Mouse (Mus musculus): Measurements from ENCODE around the gene Gm4187. TPM values are rescaled to one million over a fixed set of nuclear protein-coding genes. Genes with fewer than 3 reads are reported as not detected.
"Not testable (repeated sequence)": the region's sequence is repeated elsewhere in the genome, so short reads cannot be mapped to it uniquely, and the experiment has no call there.

Gm4187 gene
- polyA plus RNA-seq (2014; fragmentation: Nextera tagmentation; extraction: Ambion mirVana): not detected in 2 replicates

DNA sequence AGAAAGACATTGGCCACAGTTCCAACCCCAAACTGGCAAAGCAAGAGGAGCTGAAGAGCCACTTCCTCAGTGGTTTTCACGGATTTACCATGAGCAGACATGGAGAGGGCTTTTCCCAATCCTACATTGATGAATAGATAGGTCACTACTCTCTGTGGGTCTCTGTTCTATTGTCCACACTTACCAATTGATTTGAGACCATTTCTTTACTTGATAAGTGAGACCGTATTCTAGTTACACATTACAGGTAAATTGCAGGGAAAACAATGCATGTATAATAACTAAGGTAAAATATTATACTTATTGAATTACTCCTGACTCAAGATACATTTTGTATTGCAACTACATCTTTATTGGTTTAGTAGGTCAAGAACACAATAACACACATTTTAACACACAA is at the start of gene Gm4187:
Gm4187 (minus strand) TSS at position 101 of the 400 bp plus-strand sequence.
- no CpG with 5 or more reads among the region's 2 CpGs for WGBS
- not testable (repeated sequence) for H3K9me3 ChIP-seq (ENCODE audit: control insufficient read depth, low read length); H3K27me3 ChIP-seq (replicated peaks; ENCODE audit: control insufficient read depth, insufficient read depth, low read length); H3K4me2 ChIP-seq (ENCODE audit: low read length); H3K9ac ChIP-seq (ENCODE audit: low read length); DNase-seq (ENCODE audit: low spot score); H3K27ac ChIP-seq (ENCODE audit: low read depth); H3K36me3 ChIP-seq (ENCODE audit: control insufficient read depth, insufficient read depth, low read length); ATAC-seq (replicated peaks; ENCODE audit: low FRiP score, low TSS enrichment, low read depth); H3K4me3 ChIP-seq (ENCODE audit: low read depth, low read length); H3K4me1 ChIP-seq (replicated peaks; ENCODE audit: control insufficient read depth, insufficient read depth, low read length)

DNA sequence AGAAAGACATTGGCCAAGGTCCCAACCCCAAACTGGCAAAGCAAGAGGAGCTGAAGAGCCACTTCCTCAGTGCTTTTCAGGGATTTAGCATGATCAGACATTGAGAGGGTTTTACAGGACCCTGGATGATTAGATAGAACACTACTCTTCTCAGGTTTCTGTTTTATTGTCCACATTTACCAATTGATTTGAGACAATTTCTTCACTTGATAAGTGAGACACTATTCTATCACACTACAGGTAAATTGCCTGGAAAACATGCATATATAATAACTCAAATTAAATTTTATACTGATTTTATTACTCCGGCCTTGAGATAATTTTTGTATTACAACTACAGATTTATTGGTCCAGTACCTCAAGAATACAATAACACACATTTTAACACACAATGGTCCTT is 41.4 kb upstream of the Gm4187 start, which contains the start of gene Gm8660:
Gm8660 (minus strand) TSS at position 101 of the 400 bp plus-strand sequence.
- H3K4me1 ChIP-seq (replicated peaks; ENCODE audit: control insufficient read depth, insufficient read depth, low read length); H3K9me3 ChIP-seq (ENCODE audit: control insufficient read depth, low read length); H3K9ac ChIP-seq (ENCODE audit: low read length); H3K27ac ChIP-seq (ENCODE audit: low read depth); ATAC-seq (replicated peaks; ENCODE audit: low FRiP score, low TSS enrichment, low read depth); H3K4me3 ChIP-seq (ENCODE audit: low read depth, low read length); H3K4me2 ChIP-seq (ENCODE audit: low read length); DNase-seq (ENCODE audit: low spot score); H3K36me3 ChIP-seq (ENCODE audit: control insufficient read depth, insufficient read depth, low read length); H3K27me3 ChIP-seq (replicated peaks; ENCODE audit: control insufficient read depth, insufficient read depth, low read length): not testable (repeated sequence)
- WGBS: no CpG with 5 or more reads among the region's 1 CpGs

Other genes starting within 250 kb of the Gm4187 start
- not detected in 2 replicates for gene Gm16451, start 211.5 kb downstream of the Gm4187 start, polyA plus RNA-seq (2014; fragmentation: Nextera tagmentation; extraction: Ambion mirVana)
- not detected in 2 replicates for gene Gm10666, start 195.0 kb downstream of the Gm4187 start, polyA plus RNA-seq (2014; fragmentation: Nextera tagmentation; extraction: Ambion mirVana)
- gene Vmn1r142, start 165.7 kb downstream of the Gm4187 start, polyA plus RNA-seq (2014; fragmentation: Nextera tagmentation; extraction: Ambion mirVana): not detected in 2 replicates
- not detected in 2 replicates for gene Vmn1r143, start 140.3 kb downstream of the Gm4187 start, polyA plus RNA-seq (2014; fragmentation: Nextera tagmentation; extraction: Ambion mirVana)
- gene Gm8653, start 128.5 kb downstream of the Gm4187 start, polyA plus RNA-seq (2014; fragmentation: Nextera tagmentation; extraction: Ambion mirVana): not detected in 2 replicates
- gene Gm8453, start 100.2 kb downstream of the Gm4187 start, polyA plus RNA-seq (2014; fragmentation: Nextera tagmentation; extraction: Ambion mirVana): not detected in 2 replicates
- gene Gm8660, start 41.3 kb upstream of the Gm4187 start, polyA plus RNA-seq (2014; fragmentation: Nextera tagmentation; extraction: Ambion mirVana): not detected in 2 replicates
- gene Vmn1r148, start 83.9 kb upstream of the Gm4187 start, polyA plus RNA-seq (2014; fragmentation: Nextera tagmentation; extraction: Ambion mirVana): not detected in 2 replicates
- gene Vmn1r149, start 108.5 kb upstream of the Gm4187 start, polyA plus RNA-seq (2014; fragmentation: Nextera tagmentation; extraction: Ambion mirVana): not detected in 2 replicates
- not detected in 2 replicates for gene Gm10665, start 134.4 kb upstream of the Gm4187 start, polyA plus RNA-seq (2014; fragmentation: Nextera tagmentation; extraction: Ambion mirVana)
- gene Vmn1r151, start 170.0 kb upstream of the Gm4187 start, polyA plus RNA-seq (2014; fragmentation: Nextera tagmentation; extraction: Ambion mirVana): not detected in 2 replicates
- not detected in 2 replicates for gene Vmn1r152, start 193.2 kb upstream of the Gm4187 start, polyA plus RNA-seq (2014; fragmentation: Nextera tagmentation; extraction: Ambion mirVana)
- not detected in 2 replicates for gene Gm8677, start 205.2 kb upstream of the Gm4187 start, polyA plus RNA-seq (2014; fragmentation: Nextera tagmentation; extraction: Ambion mirVana)
- gene Gm4201, start 235.6 kb upstream of the Gm4187 start, polyA plus RNA-seq (2014; fragmentation: Nextera tagmentation; extraction: Ambion mirVana): not detected in 2 replicates